In genomic region chr11:114070131-114070530, GRCm38 (mm10) we compare ENCODE assay signal across 24 mouse cellular contexts. TPM values are rescaled to one million over a fixed set of nuclear protein-coding genes. Genes with fewer than 3 reads are reported as not detected.
A peak's percentile ranks its signal among the peaks of the same experiment; 100 is the strongest.
DNase-seq lines count a peak whose midpoint lies in the region; ATAC-seq and TF ChIP-seq lines count a peak whose summit lies in the region.
"Had no signal": no experiment of that assay in that cellular context is flagged by ENCODE, and none has a peak within 500 bp of the region (broad histone marks: within the 10 kb centered on the region; RNA-seq: fewer than 3 reads in every experiment).

No protein-coding gene starts in this region.

- TF ChIP-seq EP300 in lung, postnatal 0 days (IDR thresholded peaks at IDR 0.05), result 0 out of 2 replicates have a peak, but pooled peaks have one; percentile 11

- H3K9me3 ChIP-seq in lung, postnatal 0 days (ENCODE audit: low read length), result no peaks in the 10 kb centered on the region
- H3K9me3 ChIP-seq: embryonic facial prominence, embryonic 15.5 days; forebrain, embryonic 10.5 days; heart, embryonic 13.5 days; hindbrain, embryonic 15.5 days had no signal

- H3K36me3 ChIP-seq in lung, postnatal 0 days (ENCODE audit: insufficient read depth, low read length), result no peaks in the 10 kb centered on the region
- H3K36me3 ChIP-seq: embryonic facial prominence, embryonic 15.5 days; forebrain, embryonic 10.5 days; heart, embryonic 13.5 days; hindbrain, embryonic 15.5 days had no signal

- no peak overlapping the region for H3K9ac ChIP-seq in lung, postnatal 0 days (replicated peaks; ENCODE audit: low read depth)
- H3K9ac ChIP-seq: embryonic facial prominence, embryonic 15.5 days; heart, embryonic 13.5 days; hindbrain, embryonic 15.5 days had no signal

- no peak for TF ChIP-seq CTCF in lung, postnatal 0 days (IDR thresholded peaks at IDR 0.05)

- H3K4me2 ChIP-seq in lung, postnatal 0 days (replicated peaks; ENCODE audit: low read depth, low read length), result no peak overlapping the region
- H3K4me2 ChIP-seq: embryonic facial prominence, embryonic 15.5 days; heart, embryonic 13.5 days; hindbrain, embryonic 15.5 days had no signal

- DNase-seq in layer of hippocampus, adult 11-12 months (ENCODE audit: low spot score), result peak; percentile 34
- DNase-seq in layer of hippocampus, postnatal 25 days (ENCODE audit: extremely low spot score in 1 of 2, low spot score in 1 of 2), result no peak
- DNase-seq in lung, postnatal 0 days (ENCODE audit: low spot score), result no peak
- DNase-seq in lung, postnatal 14 days, result no peak
- DNase-seq in right cerebral cortex, postnatal 36 days (ENCODE audit: low spot score in 2 of 2), result peak; percentile 37 to 55
- no peak for DNase-seq in right cerebral cortex, postnatal 25 days
- peak; percentile 44 for DNase-seq in telencephalon, adult 2 months (ENCODE audit: low read depth, low spot score)
- no peak for DNase-seq in gastrocnemius, postnatal 10 days
- DNase-seq: adrenal gland, postnatal 25 days; cerebellum, adult 8-10 months; embryo, embryonic 11 days; gastrocnemius, adult 2 months; gastrocnemius, postnatal 36 days; heart, adult 11 months; heart, postnatal 36 days had no signal

- H3K4me1 ChIP-seq in lung, postnatal 0 days (ENCODE audit: insufficient read depth, low read depth, low read length), result no peaks in the 10 kb centered on the region

- ATAC-seq in lung, postnatal 0 days, result no peak
- ATAC-seq: activated CD4-positive, CD25-positive, alpha-beta regulatory T cell, adult 4 months; forebrain, embryonic 14.5 days had no signal

- no peak overlapping the region for H3K4me3 ChIP-seq in lung, postnatal 0 days (ENCODE audit: low read depth, low read length)
- H3K4me3 ChIP-seq: embryonic facial prominence, embryonic 15.5 days; erythroblast, embryonic 14.5 days; forebrain, embryonic 10.5 days; gastrocnemius, adult 2 months; heart, embryonic 13.5 days; hindbrain, embryonic 15.5 days had no signal

- 61% methylated on average over 8 of the region's 8 CpGs for WGBS in lung, postnatal 0 days

- no peak overlapping the region for H3K27ac ChIP-seq in lung, postnatal 0 days (ENCODE audit: low read length)
- H3K27ac ChIP-seq: embryonic facial prominence, embryonic 15.5 days; forebrain, embryonic 10.5 days; gastrocnemius, adult 2 months; heart, embryonic 13.5 days; hindbrain, embryonic 15.5 days had no signal

- peaks cover 21% of the 10 kb centered on the region; the same call in 1 of the 2 replicates for H3K27me3 ChIP-seq in lung, postnatal 0 days (replicated peaks; ENCODE audit: insufficient read depth, low read length)
- H3K27me3 ChIP-seq: CH12.LX; hindbrain, embryonic 15.5 days had no signal

RNA-seq across cellular contexts. Expression of gene Sdk2, which starts 3.3 kb away (rescaled TPM):
- total RNA-seq in layer of hippocampus, postnatal 25 days (2021), result 10 to 100 TPM; 22.9 to 27.2 TPM
- 0.66 and 0.93 TPM in 2 replicates for polyA plus RNA-seq in lung, postnatal 0 days (2015; fragmentation: Nextera tagmentation; extraction: Ambion mirVana)
- total RNA-seq in gastrocnemius, postnatal 10 days (2021), result 10 to 100 TPM in 1 of 2 experiments, 1 to 10 TPM in 1; 5.5 to 10.1 TPM
- total RNA-seq: common myeloid progenitor, adult 5-6 weeks had no signal
- polyA plus RNA-seq: activated CD4-positive, CD25-positive, alpha-beta regulatory T cell, adult 4 months had no signal

Comparison
In these comparisons a context has a peak if more than half of its experiments do, and no peak if none do; other contexts are left out.
1. DNase-seq: peak in layer of hippocampus, adult 11-12 months (single experiment), right cerebral cortex, postnatal 36 days (2 of 2) and telencephalon, adult 2 months (single experiment); none in layer of hippocampus, postnatal 25 days (0 of 2), lung, postnatal 0 days (single experiment), lung, postnatal 14 days (single experiment), right cerebral cortex, postnatal 25 days (single experiment) and gastrocnemius, postnatal 10 days (single experiment).